Mouse (Mus musculus) midbrain, postnatal 0 days (tissue): ENCODE results near the gene Wnk1. TPM values are rescaled to one million over a fixed set of nuclear protein-coding genes. Genes with fewer than 3 reads are reported as not detected.

Experiments
- ATAC-seq: fragments of 200-750 bp; cut with Nextera tagmentation; 2 replicates; pipeline ENCODE4 v1.8.0; 2017; ENCODE audit warnings: moderate number of reproducible peaks, mild to moderate bottlenecking, moderate TSS enrichment, moderate library complexity; ENCODE audit not compliant: low FRiP score
- DNase-seq: peaks from one replicate; pipeline ENCODE4 v3.0.0-alpha.2; 2015; ENCODE audit warnings: low spot score
- H3K27ac ChIP-seq: fragments of 300-500 bp; sonication (generic); 2 replicates; pipeline ENCODE4 v1.5.1; 2014; ENCODE audit warnings: low read depth, mild to moderate bottlenecking, low read length, mixed read lengths
- H3K27me3 ChIP-seq: fragments of 300-500 bp; sonication (generic); 2 replicates; pipeline ENCODE4 v1.6.1; 2014; ENCODE audit warnings: low read length, control low read depth, mixed read lengths; ENCODE audit not compliant: insufficient read depth
- H3K36me3 ChIP-seq: fragments of 300-500 bp; sonication (generic); 2 replicates; pipeline ENCODE4 v1.6.1; 2014; ENCODE audit warnings: low read length, control low read depth, mixed read lengths; ENCODE audit not compliant: insufficient read depth
- H3K4me1 ChIP-seq: fragments of 300-500 bp; sonication (generic); 2 replicates; pipeline ENCODE4 v1.6.1; 2014; ENCODE audit warnings: mild to moderate bottlenecking, control low read depth, antibody characterized with exemption, low read length, mixed read lengths; ENCODE audit not compliant: insufficient read depth
- H3K4me2 ChIP-seq: fragments of 300-500 bp; sonication (generic); 2 replicates; pipeline ENCODE4 v1.6.1; 2014; ENCODE audit warnings: low read depth, mild to moderate bottlenecking, low read length, mixed read lengths; ENCODE audit not compliant: poor library complexity, severe bottlenecking
- H3K4me3 ChIP-seq: fragments of 300-500 bp; sonication (generic); 2 replicates; pipeline ENCODE4 v1.5.1; 2014; ENCODE audit warnings: low read depth, mild to moderate bottlenecking, low read length, moderate library complexity
- H3K9ac ChIP-seq: fragments of 300-500 bp; sonication (generic); replicated peaks from 2 replicates; pipeline ENCODE4 v1.6.1; 2014; ENCODE audit warnings: mild to moderate bottlenecking, low read length, moderate library complexity, mixed read lengths; ENCODE audit not compliant: poor library complexity, severe bottlenecking
- H3K9me3 ChIP-seq: fragments of 300-500 bp; sonication (generic); 2 replicates; pipeline ENCODE4 v1.6.1; 2016; ENCODE audit warnings: low read length, control low read depth
- CTCF ChIP-seq: IDR thresholded peaks from 2 replicates; pipeline ENCODE4 v1.5.1; 2016; ENCODE audit warnings: antibody characterized with exemption, mild to moderate bottlenecking
- WGBS: fragments of 180-500 bp; shearing (Covaris S2); extraction: QIAGEN DNeasy Blood & Tissue Kit; methylation state at CpG from one replicate; pipeline ENCODE4 v1.1.7; 2014; 5-methylcytosine and 5-hydroxymethylcytosine counted together
- polyA plus RNA-seq: library from polyadenylated mRNA; unstranded; fragments of >200 nt; fragmentation: Nextera tagmentation; extraction: Ambion mirVana; gene quantifications from 2 replicates; pipeline ENCODE4 v1.2.1, GENCODE M21; 2015
- total RNA-seq: library from RNA; depleted of rRNA; stranded (reverse); fragments of >200 nt; gene quantifications from 2 replicates; pipeline ENCODE4 v1.2.3, GENCODE M21; 2014

The Wnk1 gene
- total and polyA plus RNA-seq, 2 experiments from 2014 or later: 43.4 to 122 TPM

DNA sequence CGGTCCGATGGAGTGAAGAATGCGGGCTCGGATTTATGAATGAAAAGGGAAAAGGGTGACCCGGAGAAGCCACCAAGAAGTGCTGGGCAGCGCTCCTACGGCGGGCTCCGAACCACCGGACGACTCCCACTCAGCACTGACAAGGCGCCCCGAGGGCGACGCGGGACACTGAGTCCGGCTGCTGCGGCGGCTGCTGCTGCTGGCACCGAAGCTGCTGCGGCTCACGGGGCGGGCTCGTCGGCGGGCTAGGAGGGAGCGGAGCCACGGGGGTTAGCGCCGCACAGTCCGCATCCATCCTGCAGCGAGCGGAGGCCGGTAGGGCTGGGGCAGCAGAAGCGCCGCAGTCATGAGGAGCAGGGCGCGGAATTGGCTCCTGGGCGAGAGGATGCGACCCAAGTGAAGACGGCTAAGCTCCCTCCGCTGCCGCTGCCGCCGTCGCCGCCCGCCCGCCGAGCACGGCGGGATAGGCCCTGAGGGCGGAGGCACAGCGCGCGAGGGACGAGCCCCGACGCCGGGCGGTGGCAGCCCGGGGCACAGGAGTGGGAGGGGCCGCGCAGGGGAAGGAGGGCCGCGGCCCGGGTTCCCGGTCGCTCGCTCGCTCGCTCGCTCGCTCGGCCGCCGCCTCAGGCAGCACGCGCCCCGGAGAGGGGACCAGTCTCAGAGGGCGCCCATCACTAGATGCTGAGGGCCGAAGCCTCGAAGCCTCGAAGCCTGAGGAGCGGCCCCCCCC lies 671 bp downstream of the Wnk1 start:
- peak overlapping the region; percentile 95 for H3K4me3 ChIP-seq
- TF ChIP-seq CTCF: no peak
- H3K4me1 ChIP-seq: peaks cover 5% of the 10 kb centered on the region; the same call in 1 of the 2 replicates
- under 1% methylated on average over 62 of the region's 85 CpGs for WGBS
- ATAC-seq: peak; percentile 58
- no peaks in the 10 kb centered on the region for H3K9me3 ChIP-seq
- H3K36me3 ChIP-seq: no peaks in the 10 kb centered on the region
- no peaks in the 10 kb centered on the region for H3K27me3 ChIP-seq
- peak; percentile 63 for DNase-seq
- H3K27ac ChIP-seq: peak overlapping the region; percentile 92
- peak overlapping the region; percentile 83 for H3K9ac ChIP-seq
- H3K4me2 ChIP-seq: peak overlapping the region; percentile 50

DNA sequence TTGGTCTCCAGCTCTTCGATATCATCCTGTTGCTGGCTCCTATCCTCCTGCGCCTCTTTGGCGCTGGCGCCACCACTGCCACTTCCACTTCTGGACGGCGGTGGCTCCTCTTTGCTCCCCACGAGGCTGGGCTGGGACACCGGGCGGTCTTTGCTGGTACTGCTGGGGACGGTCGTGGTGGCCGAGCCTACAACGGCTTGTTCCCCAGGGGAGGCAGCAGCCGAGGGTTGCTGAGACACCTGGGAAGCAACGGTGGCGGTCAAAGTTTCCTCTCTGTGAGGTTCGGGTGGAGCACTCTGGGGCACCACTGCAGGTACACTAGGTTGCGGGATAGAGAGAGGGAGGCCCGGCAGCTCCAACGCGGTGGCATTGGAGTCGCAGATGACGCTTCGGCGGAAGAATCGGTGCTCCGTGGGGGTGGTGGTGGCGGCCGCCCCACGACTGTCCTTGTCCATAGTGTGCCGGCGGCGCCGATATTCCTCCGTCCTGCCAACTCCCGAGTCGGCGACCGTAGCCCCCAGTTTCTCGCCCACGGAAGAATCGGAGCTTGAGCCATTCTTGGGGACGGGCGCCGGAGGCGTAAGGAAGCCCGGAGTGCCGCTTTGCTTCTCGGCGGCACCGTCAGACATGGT lies 1.4 kb downstream of the Wnk1 start:
- peak; percentile 69 for TF ChIP-seq CTCF
- Histone ChIP-seq H3K4me3 (peak overlapping the region; percentile 95), H3K36me3 (no peaks in the 10 kb centered on the region), H3K9me3 (no peaks in the 10 kb centered on the region), H3K27me3 (no peaks in the 10 kb centered on the region), H3K9ac (peak overlapping the region; percentile 83), H3K27ac (peak overlapping the region; percentile 92), H3K4me2 (peak overlapping the region; percentile 50), H3K4me1 (peaks cover 5% of the 10 kb centered on the region; the same call in 1 of the 2 replicates)
- peak; percentile 44; the same call in 1 of the 2 replicates for ATAC-seq
- under 1% methylated on average over 47 of the region's 51 CpGs for WGBS
- peak; percentile 70 for DNase-seq

DNA sequence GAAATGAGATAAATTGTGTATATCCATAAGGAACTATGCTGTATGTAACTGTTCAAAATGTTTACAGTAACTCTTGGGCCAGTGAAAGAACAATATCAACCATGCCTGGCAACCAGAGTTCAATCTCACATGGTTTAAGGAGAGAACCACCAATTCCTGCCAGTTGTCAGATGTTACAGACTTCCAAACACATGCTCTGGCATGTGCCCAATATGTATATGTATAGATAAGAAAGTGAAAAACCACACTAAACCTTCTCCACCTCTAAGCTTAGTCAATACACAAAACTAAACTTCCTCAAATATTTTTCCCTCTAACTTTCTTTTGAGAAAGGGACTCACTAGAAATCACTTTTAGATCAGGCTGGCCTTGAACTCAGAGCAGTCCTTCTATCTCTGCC lies 13.9 kb downstream of the Wnk1 start:
- ATAC-seq (no peak), DNase-seq (no peak)
- TF ChIP-seq CTCF: no peak
- Histone ChIP-seq H3K4me3 (no peak overlapping the region), H3K27ac (no peak overlapping the region), H3K9ac (no peak overlapping the region), H3K27me3 (no peaks in the 10 kb centered on the region), H3K9me3 (no peaks in the 10 kb centered on the region), H3K4me1 (no peaks in the 10 kb centered on the region), H3K4me2 (no peak overlapping the region), H3K36me3 (no peaks in the 10 kb centered on the region)

GRCm38 (mm10) chr6:120023746-120024145 lies 14.7 kb downstream of the Wnk1 start:
- no peak for DNase-seq
- Histone ChIP-seq H3K4me2 (no peak overlapping the region), H3K36me3 (no peaks in the 10 kb centered on the region), H3K9ac (no peak overlapping the region), H3K27ac (no peak overlapping the region), H3K4me3 (no peak overlapping the region), H3K27me3 (no peaks in the 10 kb centered on the region), H3K4me1 (no peaks in the 10 kb centered on the region), H3K9me3 (no peaks in the 10 kb centered on the region)
- no peak for ATAC-seq
- no peak for TF ChIP-seq CTCF
- 79% methylated on average over 1 of the region's 1 CpGs for WGBS

DNA sequence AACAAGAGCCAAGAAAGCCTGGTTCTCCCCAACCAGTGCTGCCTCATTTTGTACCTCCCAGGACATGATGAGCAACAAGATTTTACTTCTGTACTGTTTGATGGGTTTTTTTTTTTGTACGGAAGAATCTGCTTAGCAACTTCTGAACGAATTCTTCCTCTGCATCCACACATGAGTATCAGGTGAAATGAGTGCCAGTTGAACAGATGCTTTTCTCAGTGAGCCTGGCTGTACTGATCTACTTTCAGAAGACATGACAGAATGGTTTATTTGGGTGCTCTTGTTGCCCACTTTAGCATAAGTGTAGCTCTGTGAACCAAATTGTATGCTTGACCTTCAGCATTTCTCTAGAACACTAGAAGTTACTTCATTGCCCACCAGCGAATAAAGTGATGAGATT lies 16.4 kb downstream of the Wnk1 start:
- H3K4me1 ChIP-seq: no peaks in the 10 kb centered on the region
- TF ChIP-seq CTCF: no peak
- no peak for DNase-seq
- H3K9ac ChIP-seq: no peak overlapping the region
- H3K9me3 ChIP-seq: no peaks in the 10 kb centered on the region
- H3K4me3 ChIP-seq: no peak overlapping the region
- no peaks in the 10 kb centered on the region for H3K36me3 ChIP-seq
- 96% methylated on average over 3 of the region's 3 CpGs for WGBS
- H3K27ac ChIP-seq: no peak overlapping the region
- no peak for ATAC-seq
- no peaks in the 10 kb centered on the region for H3K27me3 ChIP-seq
- H3K4me2 ChIP-seq: no peak overlapping the region

GRCm38 (mm10) chr6:120019697-120020096 lies 18.8 kb downstream of the Wnk1 start:
- TF ChIP-seq CTCF: no peak
- no peaks in the 10 kb centered on the region for H3K4me1 ChIP-seq
- H3K27ac ChIP-seq: no peak overlapping the region
- no peak overlapping the region for H3K4me3 ChIP-seq
- 91% methylated on average over 2 of the region's 2 CpGs for WGBS
- no peak overlapping the region for H3K9ac ChIP-seq
- H3K36me3 ChIP-seq: no peaks in the 10 kb centered on the region
- DNase-seq: no peak
- no peak overlapping the region for H3K4me2 ChIP-seq
- H3K9me3 ChIP-seq: no peaks in the 10 kb centered on the region
- no peaks in the 10 kb centered on the region for H3K27me3 ChIP-seq
- ATAC-seq: no peak
